Mouse (Mus musculus) kidney, postnatal 0 days (tissue): ENCODE measurements around the gene Haus6. TPM values are rescaled to one million over a fixed set of nuclear protein-coding genes. Genes with fewer than 3 reads are reported as not detected.
"Not testable (repeated sequence)": the region's sequence is repeated elsewhere in the genome, so short reads cannot be mapped to it uniquely, and the experiment has no call there.

ENCODE experiments used
- ATAC-seq: fragments of 200-750 bp; cut with Nextera tagmentation; replicated peaks from 2 replicates; pipeline ENCODE4 v1.8.0; 2017; ENCODE audit warnings: low read depth, moderate number of reproducible peaks, moderate TSS enrichment, moderate library complexity; ENCODE audit not compliant: low FRiP score
- DNase-seq: peaks from one replicate; pipeline ENCODE4 v3.0.0-alpha.2; 2016; ENCODE audit warnings: low spot score
- H3K27ac ChIP-seq: fragments of 300-500 bp; sonication (generic); 2 replicates; pipeline ENCODE4 v1.5.1; 2014; ENCODE audit warnings: mild to moderate bottlenecking
- H3K27me3 ChIP-seq: fragments of 300-500 bp; sonication (generic); 2 replicates; pipeline ENCODE4 v1.6.1; 2014; ENCODE audit warnings: low read length, mixed read lengths; ENCODE audit not compliant: insufficient read depth
- H3K36me3 ChIP-seq: fragments of 300-500 bp; sonication (generic); 2 replicates; pipeline ENCODE4 v1.6.1; 2014; ENCODE audit warnings: low read length, mixed read lengths; ENCODE audit not compliant: insufficient read depth
- H3K4me1 ChIP-seq: fragments of 300-500 bp; sonication (generic); replicated peaks from 2 replicates; pipeline ENCODE4 v1.6.1; 2014; ENCODE audit warnings: antibody characterized with exemption, low read length, mixed read lengths; ENCODE audit not compliant: insufficient read depth
- H3K4me2 ChIP-seq: fragments of 300-500 bp; sonication (generic); 2 replicates; pipeline ENCODE4 v1.6.1; 2014; ENCODE audit warnings: mild to moderate bottlenecking, low read length, moderate library complexity, mixed read lengths
- H3K4me3 ChIP-seq: fragments of 300-500 bp; sonication (generic); replicated peaks from 2 replicates; pipeline ENCODE4 v1.5.1; 2014; ENCODE audit warnings: low read depth, low read length
- H3K9ac ChIP-seq: fragments of 300-500 bp; sonication (generic); 2 replicates; pipeline ENCODE4 v1.6.1; 2014; ENCODE audit warnings: low read depth, low read length
- H3K9me3 ChIP-seq: fragments of 300-500 bp; sonication (generic); replicated peaks from 2 replicates; pipeline ENCODE4 v1.6.1; 2016; ENCODE audit warnings: low read length, inconsistent platforms, mixed read lengths
- CTCF ChIP-seq: IDR thresholded peaks from 2 replicates; pipeline ENCODE4 v1.5.1; 2016; ENCODE audit warnings: antibody characterized with exemption, low read depth, mild to moderate bottlenecking, moderate library complexity
- WGBS: fragments of 180-500 bp; shearing (Covaris S2); extraction: QIAGEN DNeasy Blood & Tissue Kit; methylation state at CpG from one replicate; pipeline ENCODE4 v1.1.7; 2014; 5-methylcytosine and 5-hydroxymethylcytosine counted together
- polyA plus RNA-seq: library from polyadenylated mRNA; unstranded; fragments of >200 nt; fragmentation: Nextera tagmentation; extraction: Ambion mirVana; gene quantifications from 2 replicates; pipeline ENCODE4 v1.2.1, GENCODE M21; 2015

Gene Haus6
- polyA plus RNA-seq, 1 experiment from 2014 or later: 8.9 TPM

GRCm38 (mm10) chr4:86631831-86632230 is 20.0 kb upstream of the Haus6 start:
- no peak overlapping the region for H3K27ac ChIP-seq
- no peak for TF ChIP-seq CTCF
- H3K9ac ChIP-seq: no peak overlapping the region
- WGBS: 22% methylated on average over 4 of the region's 4 CpGs
- H3K4me1 ChIP-seq: no peaks in the 10 kb centered on the region
- H3K27me3 ChIP-seq: no peaks in the 10 kb centered on the region
- H3K36me3 ChIP-seq: no peaks in the 10 kb centered on the region
- no peak for DNase-seq
- no peak overlapping the region for H3K4me3 ChIP-seq
- no peak overlapping the region for H3K4me2 ChIP-seq
- ATAC-seq: no peak
- no peaks in the 10 kb centered on the region for H3K9me3 ChIP-seq

- H3K4me2 ChIP-seq, H3K9ac ChIP-seq, H3K27ac ChIP-seq, H3K4me1 ChIP-seq, H3K4me3 ChIP-seq, ATAC-seq, H3K36me3 ChIP-seq, DNase-seq, H3K27me3 ChIP-seq, H3K9me3 ChIP-seq: not testable (repeated sequence)
- WGBS: 90% methylated on average over 7 of the region's 7 CpGs
Measured at GRCm38 (mm10) chr4:86626496-86626895, 14.6 kb upstream of the Haus6 start.

DNA sequence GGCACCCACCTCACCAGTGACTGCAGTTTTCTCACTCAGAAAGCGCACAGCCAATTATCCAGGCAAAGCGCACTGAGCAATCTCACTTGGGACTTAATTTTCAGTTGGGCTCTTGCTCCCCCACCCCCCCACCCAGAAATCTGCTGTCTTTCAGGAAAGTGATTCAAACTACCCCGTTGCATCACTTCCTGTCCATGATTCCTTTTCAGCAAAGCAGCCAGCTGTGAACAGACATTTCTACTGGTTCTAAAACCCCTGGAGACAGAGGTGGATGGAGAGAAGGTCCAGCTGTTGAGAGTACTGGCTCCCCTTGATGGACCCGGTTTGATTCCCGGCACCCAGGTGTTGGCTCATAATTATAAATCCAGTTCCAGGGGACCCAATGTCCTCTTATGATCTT is 13.6 kb upstream of the Haus6 start:
- WGBS: 76% methylated on average over 5 of the region's 5 CpGs
- Histone ChIP-seq H3K9me3 (no peaks in the 10 kb centered on the region), H3K27ac (no peak overlapping the region), H3K9ac (no peak overlapping the region), H3K4me3 (no peak overlapping the region), H3K4me2 (no peak overlapping the region), H3K27me3 (no peaks in the 10 kb centered on the region), H3K36me3 (no peaks in the 10 kb centered on the region), H3K4me1 (no peaks in the 10 kb centered on the region)
- TF ChIP-seq CTCF: no peak
- no peak for DNase-seq
- ATAC-seq: no peak

- WGBS: 90% methylated on average over 1 of the region's 1 CpGs
- not testable (repeated sequence) for H3K36me3 ChIP-seq, H3K27ac ChIP-seq, H3K4me3 ChIP-seq, ATAC-seq, H3K9me3 ChIP-seq, H3K27me3 ChIP-seq, H3K4me1 ChIP-seq, DNase-seq, H3K4me2 ChIP-seq, H3K9ac ChIP-seq
- TF ChIP-seq CTCF: peak; percentile 28; the same call in 1 of the 2 replicates
Measured at GRCm38 (mm10) chr4:86622532-86622931, 10.7 kb upstream of the Haus6 start.

DNA sequence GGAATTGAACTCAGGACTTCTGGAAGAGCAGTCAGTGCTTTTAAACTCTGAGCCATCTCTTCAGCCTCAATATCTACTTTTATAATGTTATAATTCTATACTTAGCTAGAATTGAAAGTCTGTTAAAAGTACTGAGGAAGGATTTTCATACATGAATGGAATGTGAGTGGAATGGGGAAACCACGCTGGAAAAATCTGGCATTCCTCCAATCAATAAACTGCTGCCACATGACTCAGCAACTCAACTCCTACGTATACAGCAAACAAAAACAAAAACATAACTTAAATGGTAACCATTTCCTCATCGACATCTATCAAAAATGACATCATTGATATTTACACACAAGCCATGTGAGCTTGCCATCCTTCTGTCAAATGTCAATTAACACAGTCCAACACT is 10.3 kb upstream of the Haus6 start:
- TF ChIP-seq CTCF: no peak
- 50% methylated on average over 3 of the region's 3 CpGs for WGBS
- DNase-seq: peak; percentile 6
- Histone ChIP-seq H3K27me3 (no peaks in the 10 kb centered on the region), H3K4me1 (no peaks in the 10 kb centered on the region), H3K4me3 (no peak overlapping the region), H3K4me2 (no peak overlapping the region), H3K27ac (no peak overlapping the region), H3K9ac (no peak overlapping the region), H3K36me3 (no peaks in the 10 kb centered on the region), H3K9me3 (no peaks in the 10 kb centered on the region)
- ATAC-seq: no peak

DNA sequence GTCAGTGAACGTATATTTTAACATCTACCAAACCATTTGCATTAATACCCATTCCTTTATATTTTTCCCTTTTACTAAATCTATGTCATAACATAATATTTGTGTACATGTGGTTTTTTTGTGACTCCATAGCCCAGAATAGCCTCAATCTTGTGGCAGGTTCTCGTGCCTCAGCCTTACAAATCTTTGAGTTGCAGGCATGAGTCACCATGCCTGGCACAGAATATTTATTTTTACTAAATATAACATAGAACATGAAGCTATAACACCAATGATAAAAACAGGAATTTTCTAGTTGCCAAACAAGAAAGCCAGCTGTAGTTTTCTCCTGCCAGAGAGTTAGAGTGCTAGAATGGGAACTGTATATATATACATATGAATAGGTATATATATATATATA is 8.7 kb upstream of the Haus6 start:
- DNase-seq (no peak), ATAC-seq (no peak)
- Histone ChIP-seq H3K4me3 (no peak overlapping the region), H3K4me2 (no peak overlapping the region), H3K9ac (no peak overlapping the region), H3K9me3 (no peaks in the 10 kb centered on the region), H3K4me1 (no peaks in the 10 kb centered on the region), H3K27me3 (no peaks in the 10 kb centered on the region), H3K27ac (no peak overlapping the region), H3K36me3 (no peaks in the 10 kb centered on the region)
- TF ChIP-seq CTCF: no peak
- 73% methylated on average over 2 of the region's 2 CpGs for WGBS

DNA sequence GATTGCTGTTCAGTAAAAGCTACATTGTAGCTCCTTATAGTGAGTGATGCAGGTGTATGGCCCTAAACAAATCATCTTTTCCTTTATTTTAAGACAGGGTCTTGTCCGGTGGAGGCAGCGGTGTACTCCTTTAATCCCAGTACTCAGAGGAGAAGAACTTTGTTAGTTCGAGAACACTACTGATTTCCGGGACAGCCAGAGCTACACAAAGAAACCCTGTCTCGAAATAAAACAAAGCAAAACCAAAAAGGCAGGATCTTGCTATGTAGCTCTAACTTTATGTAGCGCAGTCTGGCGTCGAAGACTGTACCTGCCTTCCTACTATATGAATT is 400 bp upstream of the Haus6 start:
- no peak for DNase-seq
- H3K27me3 ChIP-seq: no peaks in the 10 kb centered on the region

More for the DNA sequence above, 400 bp upstream of the Haus6 start:
- Histone ChIP-seq H3K4me2 (peak overlapping the region; percentile 92), H3K9me3 (no peaks in the 10 kb centered on the region), H3K9ac (peak overlapping the region; percentile 52; the same call in 1 of the 2 replicates), H3K4me1 (peaks cover 5% of the 10 kb centered on the region; the same call in 1 of the 2 replicates), H3K27ac (peak overlapping the region; percentile 81), H3K36me3 (no peaks in the 10 kb centered on the region), H3K4me3 (peak overlapping the region; percentile 92)
- 40% methylated on average over 8 of the region's 8 CpGs for WGBS
- TF ChIP-seq CTCF: 0 out of 2 replicates have a peak, but pooled peaks have one; percentile 6
- ATAC-seq: 0 out of 2 replicates have a peak, but pooled peaks have one; percentile 15
